Mouse (Mus musculus): ENCODE results near the gene Fam129b.

- TF ChIP-seq CTCF (IDR thresholded peaks at IDR 0.05; ENCODE audit: extremely low read depth, insufficient read length, insufficient replicate concordance, low read depth, low read length) (no peak), POLR2A (IDR thresholded peaks at IDR 0.05; ENCODE audit: low read depth, low read length) (no peak)
Measured at GRCm38 (mm10) chr2:32965511-32966183, 89.7 kb downstream of the Fam129b start.
